Mouse (Mus musculus) liver, embryonic 14.5 days (tissue): ENCODE data around the gene Acox2.

ENCODE experiments used
- CTCF ChIP-seq: IDR thresholded peaks from 2 replicates; pipeline ENCODE4 v1.5.1; 2016; ENCODE audit warnings: antibody characterized with exemption, low read depth, control low read depth
- EP300 ChIP-seq: IDR thresholded peaks from 2 replicates; pipeline ENCODE4 v1.6.1; 2016; ENCODE audit warnings: antibody characterized with exemption, low read depth

DNA sequence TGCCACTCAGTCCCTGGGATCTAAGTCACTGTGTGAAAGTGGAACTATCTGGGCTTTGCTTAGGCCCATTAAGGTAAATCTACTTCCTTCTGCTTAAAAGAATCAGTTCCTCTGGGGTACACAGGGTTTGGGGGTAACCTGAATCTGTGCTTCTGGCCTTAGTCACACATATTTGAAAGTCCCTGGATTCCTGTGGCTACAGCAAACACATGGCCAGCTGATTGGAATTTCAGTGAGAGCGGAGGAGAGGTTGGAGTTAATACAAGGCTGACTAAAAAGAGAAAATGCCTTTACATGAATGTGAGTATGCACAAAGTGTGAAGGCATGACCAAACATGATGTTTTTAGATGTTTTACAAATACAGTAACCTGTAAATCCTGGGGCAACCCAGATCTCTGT lies 35.1 kb upstream of the Acox2 start:
- TF ChIP-seq CTCF: no peak
- no peak for TF ChIP-seq EP300
